Mouse (Mus musculus) hindbrain, embryonic 14.5 days (tissue): ENCODE measurements at regions not wholly inside any gene's neighbourhood (a gene's known extent, or its start where the extent isn't known, plus 50 kb on each side); places are given as distances from the start of the nearest gene placed in this dataset.

ENCODE experiments used
- ATAC-seq: fragments of 200-750 bp; cut with Nextera tagmentation; 2 replicates; pipeline ENCODE4 v1.8.0; 2017; ENCODE audit warnings: moderate number of reproducible peaks, mild to moderate bottlenecking, moderate TSS enrichment, moderate library complexity; ENCODE audit not compliant: low FRiP score
- DNase-seq: peaks from one replicate; pipeline ENCODE4 v3.0.0-alpha.2; 2015; ENCODE audit warnings: low spot score
- H3K27ac ChIP-seq: fragments of 300-500 bp; sonication (generic); 2 replicates; pipeline ENCODE4 v1.5.1; 2014; ENCODE audit warnings: mild to moderate bottlenecking, moderate library complexity
- H3K27me3 ChIP-seq: fragments of 300-500 bp; sonication (generic); 2 replicates; pipeline ENCODE4 v1.6.1; 2014; ENCODE audit warnings: mild to moderate bottlenecking, low read length, mixed read lengths; ENCODE audit not compliant: control insufficient read depth, insufficient read depth
- H3K36me3 ChIP-seq: fragments of 300-500 bp; sonication (generic); replicated peaks from 2 replicates; pipeline ENCODE4 v1.6.1; 2014; ENCODE audit not compliant: control insufficient read depth, insufficient read depth
- H3K4me1 ChIP-seq: fragments of 300-500 bp; sonication (generic); replicated peaks from 2 replicates; pipeline ENCODE4 v1.6.1; 2014; ENCODE audit warnings: antibody characterized with exemption, low read length, mixed read lengths; ENCODE audit not compliant: control insufficient read depth, insufficient read depth
- H3K4me2 ChIP-seq: fragments of 300-500 bp; sonication (generic); replicated peaks from 2 replicates; pipeline ENCODE4 v1.6.1; 2014; ENCODE audit warnings: mild to moderate bottlenecking, moderate library complexity
- H3K4me3 ChIP-seq: fragments of 300-500 bp; sonication (generic); replicated peaks from 2 replicates; pipeline ENCODE4 v1.5.1; 2014; ENCODE audit warnings: mild to moderate bottlenecking, low read length
- H3K9ac ChIP-seq: fragments of 300-500 bp; sonication (generic); 2 replicates; pipeline ENCODE4 v1.6.1; 2014
- H3K9me3 ChIP-seq: fragments of 300-500 bp; sonication (generic); 2 replicates; pipeline ENCODE4 v1.6.1; 2016; ENCODE audit warnings: low read length; ENCODE audit not compliant: control insufficient read depth
- WGBS: fragments of 180-500 bp; shearing (Covaris S2); extraction: QIAGEN DNeasy Blood & Tissue Kit; methylation state at CpG from one replicate; pipeline ENCODE4 v1.1.7; 2014; 5-methylcytosine and 5-hydroxymethylcytosine counted together

DNA sequence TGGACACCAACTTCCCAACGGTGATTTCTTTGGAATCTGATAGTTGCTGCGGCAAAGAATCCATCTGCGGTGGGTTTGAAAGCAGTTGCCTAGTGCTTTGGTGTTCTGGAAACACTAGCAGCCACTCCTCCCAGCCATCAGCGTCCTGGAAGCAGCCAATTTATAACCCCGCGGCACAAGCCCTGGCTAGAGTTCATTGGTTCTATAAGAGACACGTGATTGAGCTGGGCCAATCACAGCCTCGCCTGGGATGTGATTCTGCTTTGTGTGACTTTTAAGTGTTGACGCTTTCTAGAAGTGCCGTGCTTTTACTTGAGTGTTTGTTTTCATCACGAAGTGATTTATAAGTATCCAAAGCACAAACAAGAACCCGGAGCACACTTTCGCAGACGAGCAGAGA lies 223.1 kb downstream of the Tshz3 start:
- WGBS, result 85% methylated on average over 14 of the region's 14 CpGs
- Histone ChIP-seq H3K27ac (no peak overlapping the region), H3K4me2 (no peak overlapping the region), H3K9ac (no peak overlapping the region), H3K9me3 (no peaks in the 10 kb centered on the region), H3K27me3 (no peaks in the 10 kb centered on the region), H3K4me3 (no peak overlapping the region), H3K36me3 (no peaks in the 10 kb centered on the region), H3K4me1 (no peaks in the 10 kb centered on the region)
- no peak for ATAC-seq
- no peak for DNase-seq

DNA sequence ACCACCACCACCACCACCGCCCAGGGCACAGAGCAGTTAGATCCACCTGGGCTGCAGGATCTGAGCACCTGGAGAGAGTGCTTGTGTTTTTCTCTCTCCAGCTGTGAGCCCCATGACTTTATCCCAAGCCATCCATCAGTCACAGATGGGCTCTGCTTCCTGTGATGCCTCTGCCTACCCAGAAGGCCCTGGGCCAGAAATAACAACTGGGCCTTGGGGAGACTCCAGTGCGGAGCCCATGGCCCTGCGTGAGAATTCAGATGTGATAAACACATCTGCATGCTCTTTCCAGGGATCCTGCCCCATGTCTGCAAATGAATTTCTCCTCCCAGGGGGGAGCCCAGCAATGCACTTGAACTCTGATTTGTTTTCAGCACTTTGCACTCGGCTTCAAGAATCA lies 235.6 kb downstream of the Tshz3 start:
- Histone ChIP-seq H3K36me3 (no peaks in the 10 kb centered on the region), H3K27me3 (no peaks in the 10 kb centered on the region), H3K4me2 (no peak overlapping the region), H3K4me3 (no peak overlapping the region), H3K4me1 (peaks cover 4% of the 10 kb centered on the region; the same call in 1 of the 2 replicates), H3K27ac (no peak overlapping the region), H3K9ac (no peak overlapping the region), H3K9me3 (no peaks in the 10 kb centered on the region)
- no peak for DNase-seq
- 64% methylated on average over 4 of the region's 4 CpGs for WGBS
- no peak; the same call in 1 of the 2 replicates for ATAC-seq

DNA sequence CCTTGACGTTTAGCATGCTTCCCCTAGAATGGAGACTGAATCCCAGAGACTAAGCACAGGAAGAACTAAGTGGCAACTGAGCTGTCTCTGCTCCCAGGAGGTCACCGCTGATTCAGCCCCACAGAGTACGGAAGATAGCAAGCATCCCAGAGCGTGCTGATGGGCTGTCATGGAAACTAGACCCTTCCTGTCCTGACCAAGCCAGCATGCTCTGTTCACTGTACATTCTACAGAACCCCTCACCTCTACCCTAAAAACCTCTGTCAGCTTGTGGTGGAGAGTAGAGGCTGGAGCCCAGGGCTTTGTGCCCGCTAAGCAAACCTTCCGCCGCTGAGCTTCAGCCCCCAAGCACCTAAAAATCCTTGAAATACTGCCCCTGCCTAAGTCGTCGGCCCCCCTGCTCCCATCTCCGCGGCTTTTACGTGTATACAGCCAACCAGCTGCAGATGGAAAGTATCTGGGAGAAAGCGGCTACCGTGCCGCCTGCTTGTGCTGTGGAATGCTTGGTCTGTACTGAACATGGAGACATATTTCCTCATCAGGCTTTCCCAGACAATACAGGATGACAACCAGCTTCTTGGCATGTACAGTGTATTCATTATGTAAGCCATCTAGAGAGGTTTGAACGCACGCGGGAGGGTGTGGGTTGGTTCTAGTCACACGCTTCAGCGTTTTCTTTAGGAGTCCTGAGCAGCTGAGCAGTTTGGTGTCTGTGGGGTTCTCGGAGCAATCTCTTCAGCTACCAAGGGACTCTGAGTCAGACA lies 237.1 kb downstream of the Tshz3 start:
- Histone ChIP-seq H3K4me1 (no peaks in the 10 kb centered on the region; the same call in 1 of the 2 replicates), H3K27me3 (no peaks in the 10 kb centered on the region), H3K9ac (no peak overlapping the region), H3K27ac (no peak overlapping the region), H3K4me2 (no peak overlapping the region), H3K36me3 (no peaks in the 10 kb centered on the region), H3K9me3 (no peaks in the 10 kb centered on the region), H3K4me3 (no peak overlapping the region)
- ATAC-seq (no peak), DNase-seq (no peak)
- 71% methylated on average over 21 of the region's 21 CpGs for WGBS

DNA sequence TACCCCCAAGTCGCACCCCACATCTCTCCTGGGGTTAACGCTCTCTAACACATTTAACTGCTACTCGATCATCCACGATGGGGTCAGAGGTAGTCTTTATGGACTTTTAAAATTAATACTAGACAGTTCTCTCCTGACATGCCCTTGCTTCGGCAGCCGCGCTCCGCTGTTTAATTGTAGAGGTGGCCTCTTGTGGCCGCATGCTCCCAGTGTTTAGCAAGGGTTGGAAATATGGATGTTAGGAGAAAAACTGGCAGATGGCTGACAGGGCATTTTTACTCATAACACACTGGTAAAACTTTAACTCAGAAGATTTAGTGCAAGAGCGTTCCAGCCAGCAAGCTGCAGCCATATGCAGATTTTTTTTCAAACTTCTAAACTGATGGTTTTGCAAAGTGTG lies 242.7 kb downstream of the Tshz3 start:
- ATAC-seq, result no peak
- H3K27ac ChIP-seq, result no peak overlapping the region
- H3K4me1 ChIP-seq, result no peaks in the 10 kb centered on the region
- WGBS, result 58% methylated on average over 10 of the region's 10 CpGs
- H3K36me3 ChIP-seq, result no peaks in the 10 kb centered on the region
- no peak overlapping the region for H3K9ac ChIP-seq
- H3K4me3 ChIP-seq, result no peak overlapping the region
- no peak overlapping the region for H3K4me2 ChIP-seq
- no peaks in the 10 kb centered on the region for H3K9me3 ChIP-seq
- no peaks in the 10 kb centered on the region for H3K27me3 ChIP-seq
- no peak for DNase-seq

DNA sequence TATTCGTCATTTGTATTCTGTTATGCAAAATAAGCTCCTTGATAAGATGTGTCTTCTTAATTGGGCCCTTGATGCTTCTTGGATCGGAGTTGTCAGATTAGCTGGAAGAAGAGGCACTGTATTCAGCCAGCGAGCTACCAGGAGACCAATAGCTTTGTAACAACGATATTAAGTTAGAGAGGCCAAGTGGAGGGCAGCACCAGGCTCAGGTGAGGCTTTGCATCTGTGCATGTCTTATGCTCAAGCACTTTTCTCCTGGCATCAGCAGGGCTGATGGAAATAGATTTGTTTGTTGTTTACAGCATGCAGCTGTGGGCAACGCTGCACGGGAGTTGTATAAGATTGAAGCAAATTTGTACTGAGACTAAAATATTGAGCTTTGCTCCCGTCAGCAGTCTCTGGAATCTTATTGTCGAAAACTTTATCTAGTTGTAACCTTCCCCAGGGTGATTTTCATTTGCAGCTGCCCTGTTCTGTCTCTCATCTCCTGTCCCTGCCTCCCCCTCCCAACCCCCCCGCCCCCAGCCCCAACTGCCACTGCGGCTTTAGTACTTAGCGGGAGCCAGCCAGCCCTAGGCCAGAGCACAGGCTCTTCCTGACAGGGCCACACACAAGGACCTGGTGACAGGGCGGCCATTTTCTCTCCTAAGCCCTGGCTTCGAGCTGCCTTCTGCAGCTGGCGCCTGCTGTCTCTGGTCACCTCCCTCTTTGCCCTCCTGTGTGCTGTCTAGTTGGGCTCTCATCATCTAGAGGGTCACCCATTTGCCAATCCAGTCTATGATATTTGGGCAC lies 247.3 kb downstream of the Tshz3 start:
- Histone ChIP-seq H3K9ac (no peak overlapping the region), H3K36me3 (no peaks in the 10 kb centered on the region)
- peak; percentile 61 for ATAC-seq

DNA sequence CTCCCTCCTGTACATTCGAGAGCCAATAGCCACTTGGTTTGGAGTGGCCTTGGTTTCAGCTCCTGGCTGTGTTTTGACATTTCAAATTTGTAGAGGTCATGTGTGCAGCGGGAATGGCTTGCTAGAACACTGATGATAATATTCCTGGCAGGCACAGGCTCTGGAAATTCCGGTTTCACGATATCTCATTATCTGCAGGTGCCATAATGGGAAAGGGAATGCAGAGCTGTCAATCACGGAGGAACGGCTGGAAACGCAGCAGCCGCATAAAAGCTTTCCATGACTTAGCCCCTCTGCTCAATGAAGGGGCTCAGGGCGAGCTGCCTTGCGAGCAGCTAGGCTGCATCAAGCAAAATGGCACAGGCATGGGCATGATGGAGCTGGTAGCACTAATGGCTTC lies 251.6 kb downstream of the Tshz3 start:
- Histone ChIP-seq H3K9me3 (no peaks in the 10 kb centered on the region), H3K36me3 (no peaks in the 10 kb centered on the region), H3K9ac (no peak overlapping the region), H3K27ac (no peak overlapping the region), H3K4me2 (no peak overlapping the region), H3K4me1 (0 out of 2 replicates have a peak, but pooled peaks cover 6% of the 10 kb centered on the region), H3K27me3 (no peaks in the 10 kb centered on the region), H3K4me3 (no peak overlapping the region)
- ATAC-seq (no peak; the same call in 1 of the 2 replicates), DNase-seq (no peak)
- 37% methylated on average over 10 of the region's 10 CpGs for WGBS

More for the DNA sequence above, 247.3 kb downstream of the Tshz3 start:
- no peak overlapping the region for H3K4me2 ChIP-seq
- H3K27ac ChIP-seq, result peak overlapping the region; percentile 47
- no peak overlapping the region for H3K4me3 ChIP-seq
- H3K9me3 ChIP-seq, result no peaks in the 10 kb centered on the region
- H3K4me1 ChIP-seq, result 0 out of 2 replicates have a peak, but pooled peaks cover 6% of the 10 kb centered on the region
- no peaks in the 10 kb centered on the region for H3K27me3 ChIP-seq
- DNase-seq, result no peak
- 50% methylated on average over 14 of the region's 14 CpGs for WGBS

DNA sequence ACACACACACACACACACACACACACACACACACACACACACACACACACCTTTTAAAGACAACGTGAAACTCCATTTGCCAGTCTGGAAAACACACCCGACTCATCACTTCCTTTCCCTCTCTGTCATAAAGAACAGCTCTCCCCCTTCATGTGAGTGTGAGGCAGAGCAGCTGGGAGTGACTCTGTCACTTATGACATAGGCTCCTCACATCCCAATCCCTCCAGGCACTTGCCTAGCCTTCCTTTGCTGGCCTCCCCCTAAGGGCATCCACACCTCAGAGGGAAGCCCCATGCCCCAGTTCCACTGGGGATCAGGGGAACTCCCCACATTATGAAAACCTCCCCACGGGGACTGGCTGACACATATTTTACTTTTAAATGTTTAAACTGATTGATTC lies 257.5 kb downstream of the Tshz3 start:
- Histone ChIP-seq H3K4me3 (no peak overlapping the region), H3K27ac (no peak overlapping the region), H3K36me3 (no peaks in the 10 kb centered on the region), H3K27me3 (no peaks in the 10 kb centered on the region), H3K4me2 (no peak overlapping the region), H3K4me1 (no peaks in the 10 kb centered on the region), H3K9me3 (peaks cover 15% of the 10 kb centered on the region), H3K9ac (no peak overlapping the region)
- DNase-seq, result no peak
- 65% methylated on average over 3 of the region's 3 CpGs for WGBS
- ATAC-seq, result no peak

DNA sequence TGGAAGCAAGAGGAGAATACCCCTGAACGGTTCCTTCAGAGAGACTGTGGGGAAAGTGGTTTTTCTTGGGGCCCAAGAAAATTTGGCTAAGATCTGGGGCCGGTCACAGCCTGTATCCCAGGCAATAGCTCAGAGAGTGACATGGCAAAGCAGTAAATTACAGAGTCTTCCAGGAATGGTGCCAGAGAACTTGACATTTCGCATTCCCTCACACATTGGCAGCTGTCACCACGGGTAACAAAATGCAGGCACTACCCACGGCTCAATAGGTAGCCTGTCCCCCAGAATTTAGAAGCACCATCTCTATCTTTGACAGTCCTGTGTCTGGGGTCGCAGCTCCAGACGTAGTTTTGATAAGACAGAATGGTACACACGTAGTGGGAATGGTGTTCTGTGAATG lies 260.3 kb downstream of the Tshz3 start:
- no peak for ATAC-seq

DNA sequence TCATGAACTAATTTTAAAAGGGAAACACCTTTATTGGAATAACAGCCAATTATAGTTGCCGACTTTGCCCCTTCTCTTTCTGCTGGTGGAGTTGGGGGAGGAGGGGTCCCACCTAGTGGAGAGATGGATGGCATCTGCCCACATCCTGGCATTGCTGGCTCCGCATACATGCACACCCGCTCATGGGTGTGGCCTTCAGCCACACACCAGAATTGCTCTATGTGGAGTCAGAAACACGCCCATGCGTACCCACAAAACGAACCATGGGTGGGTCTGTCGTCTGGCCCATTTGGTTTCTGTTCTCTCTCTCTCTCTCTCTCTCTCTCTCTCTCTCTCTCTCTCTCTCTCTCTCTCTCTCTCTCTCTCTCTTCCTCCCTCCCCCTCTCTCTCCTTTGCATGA lies 273.9 kb downstream of the Tshz3 start:
- Histone ChIP-seq H3K9me3 (no peaks in the 10 kb centered on the region), H3K4me1 (peaks cover 7% of the 10 kb centered on the region; the same call in 1 of the 2 replicates), H3K27me3 (no peaks in the 10 kb centered on the region), H3K27ac (peak overlapping the region; percentile 7; the same call in 1 of the 2 replicates), H3K4me3 (no peak overlapping the region), H3K36me3 (no peaks in the 10 kb centered on the region), H3K4me2 (no peak overlapping the region), H3K9ac (no peak overlapping the region)
- DNase-seq (no peak), ATAC-seq (no peak)
- 81% methylated on average over 7 of the region's 7 CpGs for WGBS

More for the DNA sequence above, 260.3 kb downstream of the Tshz3 start:
- Histone ChIP-seq H3K27ac (no peak overlapping the region), H3K4me3 (no peak overlapping the region), H3K4me1 (no peaks in the 10 kb centered on the region), H3K9ac (no peak overlapping the region), H3K4me2 (no peak overlapping the region), H3K36me3 (no peaks in the 10 kb centered on the region), H3K27me3 (no peaks in the 10 kb centered on the region), H3K9me3 (peaks cover 15% of the 10 kb centered on the region)
- 66% methylated on average over 8 of the region's 8 CpGs for WGBS
- no peak for DNase-seq
